Mouse (Mus musculus): ENCODE data around the gene Mcpt8. TPM values are rescaled to one million over a fixed set of nuclear protein-coding genes. Genes with fewer than 3 reads are reported as not detected.
"Not testable (repeated sequence)": the region's sequence is repeated elsewhere in the genome, so short reads cannot be mapped to it uniquely, and the experiment has no call there.

Gene Mcpt8
- total and polyA plus RNA-seq, 2 experiments from 2014 or later, result 0.22 TPM; not detected in 1

DNA sequence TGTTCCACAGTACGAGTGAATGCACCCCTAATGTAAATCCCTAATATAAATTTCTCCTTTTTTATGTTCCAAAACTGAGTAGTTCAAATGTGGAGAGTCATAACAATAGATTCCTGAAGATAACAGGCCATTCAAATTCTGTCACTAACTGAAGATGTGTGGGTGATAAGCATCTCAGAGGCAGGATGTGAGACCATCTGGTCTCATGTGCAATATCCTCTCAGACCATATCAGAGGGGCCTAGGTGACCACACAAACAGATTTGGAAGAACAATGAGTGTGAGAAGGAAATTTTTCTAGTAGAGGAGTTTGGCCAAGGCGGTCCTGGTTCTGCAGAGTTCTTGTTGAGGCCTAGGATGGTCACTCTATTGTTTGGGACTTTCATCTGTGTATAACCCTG, 8.3 kb upstream of the Mcpt8 start:
- WGBS, result 59% methylated on average over 2 of the region's 2 CpGs
- Histone ChIP-seq H3K9me3 (replicated peaks; ENCODE audit: control insufficient read depth, low read length) (no peaks in the 10 kb centered on the region), H3K4me3 (ENCODE audit: low read depth, low read length) (no peak overlapping the region), H3K9ac (replicated peaks; ENCODE audit: low read depth, low read length) (no peak overlapping the region), H3K27ac (ENCODE audit: low read depth) (no peak overlapping the region), H3K4me1 (ENCODE audit: control insufficient read depth, insufficient read depth) (no peaks in the 10 kb centered on the region), H3K27me3 (ENCODE audit: control insufficient read depth, insufficient read depth, low read length) (no peaks in the 10 kb centered on the region), H3K4me2 (ENCODE audit: low read depth, low read length) (no peak overlapping the region), H3K36me3 (replicated peaks; ENCODE audit: control insufficient read depth, insufficient read depth, low read length) (no peaks in the 10 kb centered on the region)
- TF ChIP-seq EP300 (IDR thresholded peaks at IDR 0.05; ENCODE audit: low read depth) (no peak), CTCF (IDR thresholded peaks at IDR 0.05; ENCODE audit: low read depth) (no peak)
- ATAC-seq (ENCODE audit: insufficient read depth, low read depth) (no peak), DNase-seq (ENCODE audit: low spot score) (no peak)

DNA sequence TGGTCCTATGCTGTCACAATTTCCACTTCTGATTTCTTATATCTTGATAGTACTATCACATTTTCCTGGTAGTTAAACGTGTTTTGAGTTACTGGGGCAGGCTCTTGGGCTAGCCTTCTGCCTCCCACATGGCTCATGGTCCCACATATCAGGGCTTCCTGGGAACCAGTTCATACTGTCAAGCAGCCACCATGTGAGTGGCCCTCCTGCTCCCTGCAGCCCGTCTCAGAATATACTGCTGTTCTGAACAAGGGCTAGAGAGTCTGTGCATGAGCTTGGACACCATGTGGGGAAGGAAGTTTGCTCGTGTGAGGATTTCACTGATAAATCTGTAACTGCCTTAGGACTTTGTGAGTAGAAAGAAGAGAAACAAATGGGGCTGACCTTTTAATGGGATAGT, 1.6 kb upstream of the Mcpt8 start:
- H3K36me3 ChIP-seq (replicated peaks; ENCODE audit: control insufficient read depth, insufficient read depth, low read length), result no peaks in the 10 kb centered on the region
- ATAC-seq (ENCODE audit: insufficient read depth, low read depth) (no peak), DNase-seq (ENCODE audit: low spot score) (no peak)
- TF ChIP-seq EP300 (IDR thresholded peaks at IDR 0.05; ENCODE audit: low read depth) (no peak), CTCF (IDR thresholded peaks at IDR 0.05; ENCODE audit: low read depth) (no peak)
- H3K9ac ChIP-seq (replicated peaks; ENCODE audit: low read depth, low read length), result no peak overlapping the region
- H3K27ac ChIP-seq (ENCODE audit: low read depth), result no peak overlapping the region
- no peaks in the 10 kb centered on the region for H3K27me3 ChIP-seq (ENCODE audit: control insufficient read depth, insufficient read depth, low read length)
- H3K4me3 ChIP-seq (ENCODE audit: low read depth, low read length), result no peak overlapping the region
- no peak overlapping the region for H3K4me2 ChIP-seq (ENCODE audit: low read depth, low read length)
- H3K9me3 ChIP-seq (replicated peaks; ENCODE audit: control insufficient read depth, low read length), result no peaks in the 10 kb centered on the region
- 61% methylated on average over 3 of the region's 3 CpGs for WGBS
- no peaks in the 10 kb centered on the region for H3K4me1 ChIP-seq (ENCODE audit: control insufficient read depth, insufficient read depth)

DNA sequence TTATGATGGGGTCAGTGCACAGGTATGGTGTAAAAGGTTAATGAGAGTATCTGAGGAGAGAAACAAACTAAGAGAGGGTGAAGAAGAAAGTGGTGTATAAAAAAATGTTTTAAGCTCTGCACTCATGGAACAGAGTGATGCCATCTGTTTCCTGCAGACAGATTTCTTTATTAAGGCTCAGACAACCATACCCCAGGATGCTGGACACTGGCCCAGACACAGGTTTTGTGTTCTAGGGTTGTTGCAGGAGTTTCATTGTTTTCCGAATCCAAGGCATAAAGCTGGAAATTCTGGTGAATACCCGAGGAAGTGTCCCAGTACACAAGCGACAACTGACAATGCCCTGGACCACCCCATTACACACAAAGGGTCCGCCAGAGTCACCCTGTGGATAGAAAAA, 3.1 kb downstream of the Mcpt8 start:
- H3K4me2 ChIP-seq (ENCODE audit: low read depth, low read length), result no peak overlapping the region
- no peaks in the 10 kb centered on the region for H3K4me1 ChIP-seq (ENCODE audit: control insufficient read depth, insufficient read depth)
- no peak overlapping the region for H3K4me3 ChIP-seq (ENCODE audit: low read depth, low read length)
- ATAC-seq (ENCODE audit: insufficient read depth, low read depth) (no peak), DNase-seq (ENCODE audit: low spot score) (no peak)
- no peaks in the 10 kb centered on the region for H3K36me3 ChIP-seq (replicated peaks; ENCODE audit: control insufficient read depth, insufficient read depth, low read length)
- TF ChIP-seq CTCF (IDR thresholded peaks at IDR 0.05; ENCODE audit: low read depth) (no peak), EP300 (IDR thresholded peaks at IDR 0.05; ENCODE audit: low read depth) (no peak)
- 81% methylated on average over 4 of the region's 4 CpGs for WGBS
- H3K27ac ChIP-seq (ENCODE audit: low read depth), result no peak overlapping the region
- H3K9ac ChIP-seq (replicated peaks; ENCODE audit: low read depth, low read length), result no peak overlapping the region
- H3K27me3 ChIP-seq (ENCODE audit: control insufficient read depth, insufficient read depth, low read length), result no peaks in the 10 kb centered on the region
- no peaks in the 10 kb centered on the region for H3K9me3 ChIP-seq (replicated peaks; ENCODE audit: control insufficient read depth, low read length)

DNA sequence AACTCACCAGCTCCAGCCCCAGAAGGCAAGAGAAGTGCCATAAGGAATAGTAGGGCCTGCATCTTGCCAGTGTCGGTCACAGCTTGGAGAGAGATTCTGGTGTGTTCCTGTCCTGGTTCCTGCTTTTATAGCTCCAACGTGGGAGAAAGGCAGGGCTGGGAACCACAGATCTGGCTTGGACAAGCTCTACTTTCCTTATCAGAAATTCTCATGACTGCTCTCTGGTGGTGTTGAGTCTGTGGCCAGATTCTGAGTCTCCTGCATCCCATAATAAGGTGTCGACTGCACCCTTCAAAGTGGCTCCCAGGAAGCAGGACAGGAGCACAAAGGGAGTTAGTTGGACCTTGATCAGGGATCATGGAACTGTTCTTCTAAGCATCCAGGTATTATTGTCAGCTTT, 22.9 kb downstream of the Mcpt8 start, which contains the start of gene Mcpt4:
Gene Mcpt4, minus strand, starts transcription at position 101 of the 400 bp plus-strand sequence.
- H3K4me3 ChIP-seq (ENCODE audit: low read depth, low read length); H3K9ac ChIP-seq (replicated peaks; ENCODE audit: low read depth, low read length); H3K27ac ChIP-seq (ENCODE audit: low read depth); DNase-seq (ENCODE audit: low spot score); ATAC-seq (ENCODE audit: insufficient read depth, low read depth); H3K27me3 ChIP-seq (ENCODE audit: control insufficient read depth, insufficient read depth, low read length); H3K4me2 ChIP-seq (ENCODE audit: low read depth, low read length); H3K9me3 ChIP-seq (replicated peaks; ENCODE audit: control insufficient read depth, low read length); H3K4me1 ChIP-seq (ENCODE audit: control insufficient read depth, insufficient read depth); H3K36me3 ChIP-seq (replicated peaks; ENCODE audit: control insufficient read depth, insufficient read depth, low read length): not testable (repeated sequence)
- 39% methylated on average over 3 of the region's 3 CpGs for WGBS

DNA sequence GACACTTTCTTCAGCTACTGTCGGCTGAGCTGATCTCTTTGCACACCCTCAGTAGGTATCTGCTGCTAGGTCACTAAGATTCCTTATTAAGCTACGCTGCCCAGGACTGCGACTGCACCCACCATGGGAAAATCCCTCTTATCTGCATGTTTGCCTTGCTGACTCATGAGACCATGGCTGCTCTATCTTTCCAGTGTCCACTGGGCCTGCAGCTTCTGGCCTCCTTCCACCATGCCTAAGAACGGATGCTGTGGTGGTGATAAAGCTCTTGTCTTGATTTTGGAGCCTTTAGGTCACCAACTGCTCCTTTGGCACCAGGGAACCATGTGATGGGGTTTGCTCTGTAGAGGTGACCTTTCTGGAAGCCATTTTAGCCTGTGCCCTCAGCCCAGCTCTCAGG, 27.4 kb downstream of the Mcpt8 start:
- no peaks in the 10 kb centered on the region for H3K36me3 ChIP-seq (replicated peaks; ENCODE audit: control insufficient read depth, insufficient read depth, low read length)

DNA sequence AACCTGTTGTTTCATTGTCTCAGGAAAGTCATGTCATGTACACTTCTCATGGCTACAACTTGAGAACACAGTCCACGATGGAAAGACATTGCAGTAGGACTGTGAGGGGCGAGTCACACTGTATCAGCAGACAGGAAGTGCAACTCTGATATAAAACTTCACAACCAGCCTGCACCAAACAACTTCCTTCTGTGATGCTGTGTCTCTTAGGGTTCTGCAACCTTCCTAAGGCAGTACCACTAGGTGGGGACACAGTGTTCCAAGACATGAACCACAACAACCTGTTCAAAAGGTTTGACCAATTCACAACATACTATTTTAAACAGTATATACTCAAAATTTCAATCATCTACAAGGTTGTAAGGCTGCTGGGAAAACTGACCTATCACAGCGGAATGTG, 29.7 kb downstream of the Mcpt8 start:
- Histone ChIP-seq H3K4me3 (ENCODE audit: low read depth, low read length) (no peak overlapping the region), H3K4me1 (ENCODE audit: control insufficient read depth, insufficient read depth) (no peaks in the 10 kb centered on the region), H3K36me3 (replicated peaks; ENCODE audit: control insufficient read depth, insufficient read depth, low read length) (no peaks in the 10 kb centered on the region), H3K9ac (replicated peaks; ENCODE audit: low read depth, low read length) (no peak overlapping the region), H3K27me3 (ENCODE audit: control insufficient read depth, insufficient read depth, low read length) (no peaks in the 10 kb centered on the region), H3K4me2 (ENCODE audit: low read depth, low read length) (no peak overlapping the region), H3K9me3 (replicated peaks; ENCODE audit: control insufficient read depth, low read length) (no peaks in the 10 kb centered on the region), H3K27ac (ENCODE audit: low read depth) (no peak overlapping the region)
- TF ChIP-seq EP300 (IDR thresholded peaks at IDR 0.05; ENCODE audit: low read depth) (no peak), CTCF (IDR thresholded peaks at IDR 0.05; ENCODE audit: low read depth) (no peak)
- DNase-seq (ENCODE audit: low spot score), result no peak
- no peak for ATAC-seq (ENCODE audit: insufficient read depth, low read depth)
- 56% methylated on average over 3 of the region's 3 CpGs for WGBS

More for the DNA sequence above, 27.4 kb downstream of the Mcpt8 start:
- Histone ChIP-seq H3K4me2 (ENCODE audit: low read depth, low read length) (no peak overlapping the region), H3K9me3 (replicated peaks; ENCODE audit: control insufficient read depth, low read length) (no peaks in the 10 kb centered on the region), H3K9ac (replicated peaks; ENCODE audit: low read depth, low read length) (no peak overlapping the region), H3K27ac (ENCODE audit: low read depth) (no peak overlapping the region), H3K4me3 (ENCODE audit: low read depth, low read length) (no peak overlapping the region), H3K27me3 (ENCODE audit: control insufficient read depth, insufficient read depth, low read length) (no peaks in the 10 kb centered on the region), H3K4me1 (ENCODE audit: control insufficient read depth, insufficient read depth) (no peaks in the 10 kb centered on the region)
- DNase-seq (ENCODE audit: low spot score), result peak; percentile 9
- 34% methylated on average over 4 of the region's 4 CpGs for whole genome bisulfite sequencing
- TF ChIP-seq EP300 (IDR thresholded peaks at IDR 0.05; ENCODE audit: low read depth) (no peak), CTCF (IDR thresholded peaks at IDR 0.05; ENCODE audit: low read depth) (no peak)
- ATAC-seq (ENCODE audit: insufficient read depth, low read depth), result no peak

DNA sequence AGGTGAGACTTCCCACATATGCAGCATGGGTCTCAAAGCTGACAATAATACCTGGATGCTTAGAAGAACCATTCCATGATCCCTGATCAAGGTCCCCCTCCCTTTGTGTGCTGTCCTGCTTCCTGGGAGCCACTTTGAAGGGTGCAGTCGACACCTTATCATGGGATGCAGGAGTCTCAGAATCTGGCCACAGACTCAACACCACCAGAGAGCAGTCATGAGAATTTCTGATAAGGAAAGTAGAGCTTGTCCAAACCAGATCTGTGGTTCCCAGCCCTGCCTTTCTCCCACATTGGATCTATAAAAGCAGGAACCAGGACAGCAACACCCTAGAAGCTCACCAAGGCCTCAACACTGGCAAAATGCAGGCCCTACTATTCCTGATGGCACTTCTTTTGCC, 43.3 kb downstream of the Mcpt8 start, which contains the start of gene Mcpt2:
Gene Mcpt2, plus strand, starts transcription at position 250 of the 400 bp plus-strand sequence.
- not testable (repeated sequence) for H3K4me1 ChIP-seq (ENCODE audit: control insufficient read depth, insufficient read depth); H3K27me3 ChIP-seq (ENCODE audit: control insufficient read depth, insufficient read depth, low read length); H3K9me3 ChIP-seq (replicated peaks; ENCODE audit: control insufficient read depth, low read length); H3K27ac ChIP-seq (ENCODE audit: low read depth); H3K4me3 ChIP-seq (ENCODE audit: low read depth, low read length); ATAC-seq (ENCODE audit: insufficient read depth, low read depth); H3K4me2 ChIP-seq (ENCODE audit: low read depth, low read length); DNase-seq (ENCODE audit: low spot score); H3K9ac ChIP-seq (replicated peaks; ENCODE audit: low read depth, low read length); H3K36me3 ChIP-seq (replicated peaks; ENCODE audit: control insufficient read depth, insufficient read depth, low read length)
- WGBS, result 13% methylated on average over 1 of the region's 1 CpGs

Data from heart, postnatal 0 days (tissue).